Mouse (Mus musculus): ENCODE measurements at regions not wholly inside any gene's neighbourhood (a gene's known extent, or its start where the extent isn't known, plus 50 kb on each side); places are given as distances from the start of the nearest gene placed in this dataset.

DNA sequence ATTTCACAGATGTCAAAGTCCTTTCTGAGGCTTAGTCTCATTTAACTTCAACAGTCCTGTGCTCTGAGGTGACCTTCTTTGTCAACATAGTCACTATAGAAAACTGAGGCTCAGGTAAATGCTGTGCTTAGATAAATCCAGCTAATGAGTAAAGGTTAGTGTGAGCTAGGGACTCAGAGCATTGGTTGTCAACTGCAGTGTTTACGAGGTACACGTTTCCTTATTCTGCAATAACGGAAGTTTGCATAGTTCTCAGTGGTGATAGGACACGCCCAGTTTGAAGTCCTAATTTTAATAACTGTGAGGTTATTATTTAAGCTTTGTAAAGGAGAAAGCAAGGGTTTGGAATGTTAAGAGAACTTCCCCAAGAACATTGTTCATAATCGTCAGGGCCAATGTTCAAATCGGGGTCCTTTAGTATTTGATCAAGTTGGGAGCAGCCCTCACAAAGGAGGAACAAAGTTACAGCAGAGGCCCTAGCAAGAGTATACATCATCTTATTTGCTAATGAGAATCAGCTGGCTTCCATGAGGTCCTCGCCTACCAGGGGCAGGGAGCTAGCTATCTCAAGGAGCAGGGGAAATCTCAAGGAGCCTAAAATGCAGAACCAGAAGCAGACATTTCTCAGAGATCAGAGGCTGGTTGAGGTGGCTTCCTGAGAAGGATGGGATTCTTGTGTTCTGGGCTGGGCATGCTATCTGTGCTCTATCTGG lies 268.6 kb downstream of the Tmem38b start:
- no peak overlapping the region for H3K4me2 ChIP-seq (replicated peaks; ENCODE audit: low read depth, low read length)
- DNase-seq (ENCODE audit: low spot score) (peak; percentile 36), ATAC-seq (peak; percentile 43)
- H3K36me3 ChIP-seq (ENCODE audit: insufficient read depth, low read length): no peaks in the 10 kb centered on the region
- H3K4me1 ChIP-seq (ENCODE audit: insufficient read depth, low read depth, low read length): no peaks in the 10 kb centered on the region
- WGBS: 61% methylated on average over 7 of the region's 7 CpGs
- no peaks in the 10 kb centered on the region for H3K27me3 ChIP-seq (replicated peaks; ENCODE audit: insufficient read depth, low read length)
- no peak overlapping the region for H3K4me3 ChIP-seq (ENCODE audit: low read depth, low read length)
- no peak overlapping the region for H3K9ac ChIP-seq (replicated peaks; ENCODE audit: low read depth)
- TF ChIP-seq CTCF (IDR thresholded peaks at IDR 0.05) (no peak), EP300 (IDR thresholded peaks at IDR 0.05) (no peak)
- no peak overlapping the region for H3K27ac ChIP-seq (ENCODE audit: low read length)
- no peaks in the 10 kb centered on the region for H3K9me3 ChIP-seq (ENCODE audit: low read length)

GRCm38 (mm10) chr4:54095200-54095930 lies 269.5 kb downstream of the Tmem38b start:
- no peaks in the 10 kb centered on the region for H3K4me1 ChIP-seq (ENCODE audit: insufficient read depth, low read depth, low read length)
- H3K9me3 ChIP-seq (ENCODE audit: low read length): no peaks in the 10 kb centered on the region
- DNase-seq (ENCODE audit: low spot score) (no peak), ATAC-seq (no peak)
- H3K36me3 ChIP-seq (ENCODE audit: insufficient read depth, low read length): no peaks in the 10 kb centered on the region
- H3K27me3 ChIP-seq (replicated peaks; ENCODE audit: insufficient read depth, low read length): no peaks in the 10 kb centered on the region
- no peak for TF ChIP-seq EP300 (IDR thresholded peaks at IDR 0.05)
- TF ChIP-seq CTCF (IDR thresholded peaks at IDR 0.05): no peak
- no peak overlapping the region for H3K9ac ChIP-seq (replicated peaks; ENCODE audit: low read depth)
- H3K27ac ChIP-seq (ENCODE audit: low read length): no peak overlapping the region
- WGBS: 52% methylated on average over 4 of the region's 4 CpGs
- H3K4me3 ChIP-seq (ENCODE audit: low read depth, low read length): no peak overlapping the region
- H3K4me2 ChIP-seq (replicated peaks; ENCODE audit: low read depth, low read length): no peak overlapping the region

GRCm38 (mm10) chr4:54097543-54097942 lies 271.7 kb downstream of the Tmem38b start:
- no peak overlapping the region for H3K4me3 ChIP-seq (ENCODE audit: low read depth, low read length)
- 60% methylated on average over 2 of the region's 2 CpGs for WGBS
- no peak overlapping the region for H3K27ac ChIP-seq (ENCODE audit: low read length)
- DNase-seq (ENCODE audit: low spot score) (no peak), ATAC-seq (no peak)
- TF ChIP-seq CTCF (IDR thresholded peaks at IDR 0.05): no peak
- no peak for TF ChIP-seq EP300 (IDR thresholded peaks at IDR 0.05)
- no peaks in the 10 kb centered on the region for H3K27me3 ChIP-seq (replicated peaks; ENCODE audit: insufficient read depth, low read length)
- no peaks in the 10 kb centered on the region for H3K4me1 ChIP-seq (ENCODE audit: insufficient read depth, low read depth, low read length)
- H3K4me2 ChIP-seq (replicated peaks; ENCODE audit: low read depth, low read length): no peak overlapping the region
- H3K9me3 ChIP-seq (ENCODE audit: low read length): no peaks in the 10 kb centered on the region
- no peak overlapping the region for H3K9ac ChIP-seq (replicated peaks; ENCODE audit: low read depth)
- no peaks in the 10 kb centered on the region for H3K36me3 ChIP-seq (ENCODE audit: insufficient read depth, low read length)

DNA sequence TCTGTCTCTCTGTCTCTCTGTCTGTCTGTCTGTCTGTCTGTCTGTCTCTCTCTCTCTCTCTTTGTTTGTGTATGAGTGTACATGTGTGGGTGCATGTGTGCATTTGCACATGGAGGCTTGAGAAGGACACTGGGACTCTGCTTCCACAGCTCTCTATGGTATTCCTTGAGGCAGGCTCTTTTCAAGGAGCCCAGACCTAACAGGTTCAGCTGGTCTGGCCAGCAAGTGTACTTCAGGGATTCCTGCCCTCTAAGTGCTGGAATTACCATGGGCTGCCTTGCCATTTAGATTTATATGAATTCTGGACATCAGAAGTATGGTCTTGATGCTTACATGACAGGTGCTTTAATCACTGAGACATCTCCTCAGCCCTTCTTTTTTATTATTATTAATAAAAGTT lies 274.4 kb downstream of the Tmem38b start:
- DNase-seq (ENCODE audit: low spot score) (peak; percentile 57), ATAC-seq (peak; percentile 53; the same call in 1 of the 2 replicates)
- H3K9ac ChIP-seq (replicated peaks; ENCODE audit: low read depth): no peak overlapping the region
- TF ChIP-seq CTCF (IDR thresholded peaks at IDR 0.05): no peak
- no peaks in the 10 kb centered on the region for H3K4me1 ChIP-seq (ENCODE audit: insufficient read depth, low read depth, low read length)
- no peak overlapping the region for H3K4me3 ChIP-seq (ENCODE audit: low read depth, low read length)
- H3K36me3 ChIP-seq (ENCODE audit: insufficient read depth, low read length): no peaks in the 10 kb centered on the region
- no peak overlapping the region for H3K4me2 ChIP-seq (replicated peaks; ENCODE audit: low read depth, low read length)
- no peak overlapping the region for H3K27ac ChIP-seq (ENCODE audit: low read length)
- no peaks in the 10 kb centered on the region for H3K9me3 ChIP-seq (ENCODE audit: low read length)
- H3K27me3 ChIP-seq (replicated peaks; ENCODE audit: insufficient read depth, low read length): no peaks in the 10 kb centered on the region

DNA sequence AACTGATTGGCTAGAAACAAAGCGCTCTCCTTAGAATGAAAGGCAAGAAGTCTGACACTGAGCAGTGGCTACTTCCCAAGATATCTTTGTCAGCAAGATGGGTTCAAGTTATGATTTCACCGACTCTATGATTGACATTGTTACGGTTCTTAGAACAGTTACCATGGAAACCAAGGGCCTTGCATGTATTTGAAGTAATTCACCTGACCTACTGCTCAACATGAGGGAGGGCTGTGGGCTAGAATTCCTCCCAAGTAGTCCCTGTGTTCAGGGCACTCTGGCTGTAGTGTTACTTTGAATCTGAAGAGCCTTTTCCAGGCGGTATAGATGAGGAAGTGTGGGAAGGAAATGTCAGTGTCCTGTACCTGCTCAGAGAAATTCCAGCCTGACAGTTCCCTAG lies 281.1 kb downstream of the Tmem38b start:
- Histone ChIP-seq H3K9me3 (ENCODE audit: low read length) (no peaks in the 10 kb centered on the region), H3K4me3 (ENCODE audit: low read depth, low read length) (no peak overlapping the region), H3K27ac (ENCODE audit: low read length) (no peak overlapping the region), H3K4me1 (ENCODE audit: insufficient read depth, low read depth, low read length) (no peaks in the 10 kb centered on the region), H3K27me3 (replicated peaks; ENCODE audit: insufficient read depth, low read length) (no peaks in the 10 kb centered on the region), H3K4me2 (replicated peaks; ENCODE audit: low read depth, low read length) (no peak overlapping the region), H3K36me3 (ENCODE audit: insufficient read depth, low read length) (no peaks in the 10 kb centered on the region), H3K9ac (replicated peaks; ENCODE audit: low read depth) (no peak overlapping the region)
- ATAC-seq: no peak
- DNase-seq (ENCODE audit: low spot score): no peak
- WGBS: 64% methylated on average over 4 of the region's 4 CpGs
- TF ChIP-seq EP300 (IDR thresholded peaks at IDR 0.05) (no peak), CTCF (IDR thresholded peaks at IDR 0.05) (no peak)

- DNase-seq (ENCODE audit: low spot score) (peak; percentile 9), ATAC-seq (no peak)
- H3K27me3 ChIP-seq (replicated peaks; ENCODE audit: insufficient read depth, low read length): no peaks in the 10 kb centered on the region
- H3K4me3 ChIP-seq (ENCODE audit: low read depth, low read length): no peak overlapping the region
- no peak overlapping the region for H3K9ac ChIP-seq (replicated peaks; ENCODE audit: low read depth)
- 63% methylated on average over 2 of the region's 2 CpGs for WGBS
- no peaks in the 10 kb centered on the region for H3K9me3 ChIP-seq (ENCODE audit: low read length)
- no peak for TF ChIP-seq EP300 (IDR thresholded peaks at IDR 0.05)
- TF ChIP-seq CTCF (IDR thresholded peaks at IDR 0.05): no peak
- no peak overlapping the region for H3K4me2 ChIP-seq (replicated peaks; ENCODE audit: low read depth, low read length)
- no peaks in the 10 kb centered on the region for H3K4me1 ChIP-seq (ENCODE audit: insufficient read depth, low read depth, low read length)
- no peak overlapping the region for H3K27ac ChIP-seq (ENCODE audit: low read length)
- H3K36me3 ChIP-seq (ENCODE audit: insufficient read depth, low read length): no peaks in the 10 kb centered on the region
Observed at GRCm38 (mm10) chr4:54116310-54116709, 290.5 kb downstream of the Tmem38b start.

Measured in lung, postnatal 0 days (tissue).